Mouse (Mus musculus): Measurements from ENCODE around the gene Agap1. TPM values are rescaled to one million over a fixed set of nuclear protein-coding genes. Genes with fewer than 3 reads are reported as not detected.

The Agap1 gene
- polyA plus RNA-seq, 1 experiment from 2014 or later: 10.8 TPM

DNA sequence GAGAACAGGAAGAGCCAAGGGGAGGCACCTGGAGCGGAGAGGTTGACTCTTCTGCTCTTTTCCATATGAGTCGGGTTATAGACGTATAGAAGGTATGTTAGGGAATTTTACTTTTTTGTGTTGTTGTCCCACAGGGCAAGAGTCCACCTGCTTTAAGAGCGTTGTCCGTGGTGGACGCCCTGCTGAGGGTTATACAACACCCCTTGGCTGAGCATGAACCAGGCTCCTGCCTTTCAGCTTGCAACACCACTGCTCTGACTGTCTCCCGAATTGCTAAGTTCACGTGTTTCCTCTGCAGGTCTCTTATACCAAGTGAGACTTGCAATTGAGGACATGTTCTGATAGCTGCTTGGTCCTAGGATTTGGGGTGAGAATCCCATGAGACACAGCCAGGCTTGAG is 358.2 kb downstream of the Agap1 start:
- H3K4me2 ChIP-seq: no peak overlapping the region
- H3K9ac ChIP-seq (ENCODE audit: low read depth, low read length): no peak overlapping the region
- no peaks in the 10 kb centered on the region for H3K36me3 ChIP-seq (ENCODE audit: control insufficient read depth, insufficient read depth, low read length)
- WGBS (ENCODE audit: insufficient replicate concordance): 93% methylated on average over 8 of the region's 8 CpGs
- no peaks in the 10 kb centered on the region for H3K27me3 ChIP-seq (ENCODE audit: control insufficient read depth, insufficient read depth, low read length)
- H3K9me3 ChIP-seq (replicated peaks; ENCODE audit: control insufficient read depth, low read length): no peaks in the 10 kb centered on the region
- no peaks in the 10 kb centered on the region for H3K4me1 ChIP-seq (ENCODE audit: control insufficient read depth, insufficient read depth, low read length)
- no peak overlapping the region for H3K27ac ChIP-seq (ENCODE audit: low read depth, low read length)
- no peak overlapping the region for H3K4me3 ChIP-seq (ENCODE audit: low read depth, low read length)
- ATAC-seq (replicated peaks; ENCODE audit: insufficient number of reproducible peaks, low FRiP score, low TSS enrichment): no peak

DNA sequence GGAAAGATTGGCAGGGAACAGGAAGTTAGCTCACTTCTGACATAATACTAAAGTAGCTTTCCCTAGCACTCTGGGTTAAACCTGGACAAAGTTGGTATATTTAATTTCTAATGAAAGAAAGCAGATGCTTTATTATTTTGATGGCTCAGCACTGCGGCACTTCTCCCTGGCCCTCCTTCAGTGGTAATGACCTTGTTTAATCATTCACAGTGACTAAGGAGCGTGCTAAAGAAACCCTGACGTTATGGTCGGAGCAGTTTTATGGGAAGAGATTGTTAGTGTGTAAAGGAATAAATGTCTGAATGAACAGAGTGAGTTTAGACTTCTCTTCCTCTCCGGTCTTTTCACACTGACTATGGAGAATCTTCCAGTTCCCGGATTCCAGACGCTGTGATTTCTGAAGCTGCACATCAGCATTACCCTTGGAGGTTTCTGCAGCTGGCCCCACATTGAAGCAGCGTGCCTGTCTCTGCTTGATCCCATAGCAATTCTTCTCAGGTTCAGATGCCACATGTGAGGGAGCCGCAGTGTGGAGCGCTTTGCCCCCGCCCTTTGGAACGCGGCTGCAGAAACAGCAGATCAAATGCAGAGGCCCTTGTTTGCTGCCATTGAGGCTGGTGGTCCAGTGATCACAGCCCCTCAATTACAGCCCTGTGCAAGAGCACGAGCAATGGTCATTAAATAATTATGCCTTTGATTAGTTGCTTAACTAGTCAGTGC is 362.0 kb downstream of the Agap1 start:
- no peak overlapping the region for H3K4me2 ChIP-seq
- no peaks in the 10 kb centered on the region for H3K36me3 ChIP-seq (ENCODE audit: control insufficient read depth, insufficient read depth, low read length)
- H3K9ac ChIP-seq (ENCODE audit: low read depth, low read length): no peak overlapping the region
- H3K4me1 ChIP-seq (ENCODE audit: control insufficient read depth, insufficient read depth, low read length): no peaks in the 10 kb centered on the region
- H3K9me3 ChIP-seq (replicated peaks; ENCODE audit: control insufficient read depth, low read length): no peaks in the 10 kb centered on the region
- H3K27ac ChIP-seq (ENCODE audit: low read depth, low read length): no peak overlapping the region
- WGBS (ENCODE audit: insufficient replicate concordance): 78% methylated on average over 14 of the region's 14 CpGs
- no peak overlapping the region for H3K4me3 ChIP-seq (ENCODE audit: low read depth, low read length)
- no peak for ATAC-seq (replicated peaks; ENCODE audit: insufficient number of reproducible peaks, low FRiP score, low TSS enrichment)
- H3K27me3 ChIP-seq (ENCODE audit: control insufficient read depth, insufficient read depth, low read length): no peaks in the 10 kb centered on the region

DNA sequence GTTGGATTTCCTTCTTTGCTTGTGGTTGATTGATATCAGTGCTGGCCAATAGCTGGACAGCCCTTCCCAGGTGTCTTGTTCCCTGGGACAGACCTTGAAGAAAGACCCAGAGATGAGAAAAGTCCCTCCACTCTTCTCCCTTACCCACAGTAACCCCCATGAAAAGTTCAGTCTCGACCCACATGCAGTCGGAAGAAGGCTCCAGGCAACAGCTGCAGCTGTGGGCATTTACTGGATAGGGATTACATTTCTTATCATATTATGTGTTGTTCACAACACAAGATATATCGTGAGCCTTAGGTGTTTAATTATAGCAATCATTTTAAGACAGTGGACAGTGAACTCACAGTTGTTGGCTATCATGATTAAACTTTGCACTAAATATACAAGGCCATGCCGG is 367.2 kb downstream of the Agap1 start:
- Histone ChIP-seq H3K27me3 (ENCODE audit: control insufficient read depth, insufficient read depth, low read length) (no peaks in the 10 kb centered on the region), H3K4me3 (ENCODE audit: low read depth, low read length) (no peak overlapping the region), H3K4me1 (ENCODE audit: control insufficient read depth, insufficient read depth, low read length) (no peaks in the 10 kb centered on the region), H3K9me3 (replicated peaks; ENCODE audit: control insufficient read depth, low read length) (no peaks in the 10 kb centered on the region), H3K36me3 (ENCODE audit: control insufficient read depth, insufficient read depth, low read length) (no peaks in the 10 kb centered on the region), H3K27ac (ENCODE audit: low read depth, low read length) (no peak overlapping the region), H3K4me2 (no peak overlapping the region), H3K9ac (ENCODE audit: low read depth, low read length) (no peak overlapping the region)
- WGBS (ENCODE audit: insufficient replicate concordance): 85% methylated on average over 4 of the region's 4 CpGs
- ATAC-seq (replicated peaks; ENCODE audit: insufficient number of reproducible peaks, low FRiP score, low TSS enrichment): no peak

DNA sequence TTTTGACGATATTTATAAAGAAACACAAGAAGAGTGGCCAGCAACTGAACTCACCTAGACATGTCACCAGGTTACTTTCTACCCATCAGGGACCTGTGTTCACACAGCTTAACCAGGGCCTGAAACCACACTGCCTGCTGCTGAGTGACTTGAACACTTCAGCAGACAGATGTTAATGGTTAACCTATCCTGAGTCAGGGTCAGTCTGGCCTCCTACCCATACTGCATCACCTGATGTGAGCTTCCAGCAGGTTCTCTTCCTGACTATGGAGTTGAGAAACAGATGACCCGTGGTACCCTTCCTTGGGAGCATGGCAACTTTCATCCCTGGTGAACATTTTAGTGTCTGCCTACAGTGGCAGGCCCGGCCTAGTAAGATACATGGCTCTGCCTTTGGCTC is 367.8 kb downstream of the Agap1 start:
- H3K27me3 ChIP-seq (ENCODE audit: control insufficient read depth, insufficient read depth, low read length): no peaks in the 10 kb centered on the region
- H3K36me3 ChIP-seq (ENCODE audit: control insufficient read depth, insufficient read depth, low read length): no peaks in the 10 kb centered on the region
- no peak for ATAC-seq (replicated peaks; ENCODE audit: insufficient number of reproducible peaks, low FRiP score, low TSS enrichment)
- H3K4me2 ChIP-seq: no peak overlapping the region
- H3K9me3 ChIP-seq (replicated peaks; ENCODE audit: control insufficient read depth, low read length): no peaks in the 10 kb centered on the region
- H3K4me1 ChIP-seq (ENCODE audit: control insufficient read depth, insufficient read depth, low read length): no peaks in the 10 kb centered on the region
- H3K27ac ChIP-seq (ENCODE audit: low read depth, low read length): no peak overlapping the region
- no peak overlapping the region for H3K9ac ChIP-seq (ENCODE audit: low read depth, low read length)
- H3K4me3 ChIP-seq (ENCODE audit: low read depth, low read length): no peak overlapping the region
- 80% methylated on average over 3 of the region's 3 CpGs for WGBS (ENCODE audit: insufficient replicate concordance)

DNA sequence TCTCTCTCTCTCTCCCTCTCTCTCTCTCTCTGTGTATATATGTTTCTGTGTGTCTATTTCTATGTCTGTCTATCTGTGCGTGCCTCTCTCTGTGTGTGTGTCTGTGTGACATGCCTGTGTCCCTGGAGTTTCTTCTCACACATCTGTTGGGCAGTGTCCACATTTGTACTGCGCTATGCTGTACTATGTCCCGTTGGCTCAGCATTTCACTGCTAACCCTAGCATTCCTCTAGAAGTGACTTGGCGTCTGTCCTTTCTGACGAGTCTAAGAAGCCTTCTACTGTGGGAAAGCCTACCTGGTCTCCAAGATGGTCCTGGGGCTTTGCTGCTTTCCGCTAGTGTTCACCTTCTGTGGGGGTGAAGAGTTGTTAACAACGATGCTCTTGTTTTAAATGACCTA is 368.4 kb downstream of the Agap1 start:
- Histone ChIP-seq H3K4me3 (ENCODE audit: low read depth, low read length) (no peak overlapping the region), H3K9me3 (replicated peaks; ENCODE audit: control insufficient read depth, low read length) (no peaks in the 10 kb centered on the region), H3K27me3 (ENCODE audit: control insufficient read depth, insufficient read depth, low read length) (no peaks in the 10 kb centered on the region), H3K36me3 (ENCODE audit: control insufficient read depth, insufficient read depth, low read length) (no peaks in the 10 kb centered on the region), H3K4me2 (no peak overlapping the region), H3K4me1 (ENCODE audit: control insufficient read depth, insufficient read depth, low read length) (no peaks in the 10 kb centered on the region), H3K27ac (ENCODE audit: low read depth, low read length) (no peak overlapping the region), H3K9ac (ENCODE audit: low read depth, low read length) (no peak overlapping the region)
- 83% methylated on average over 7 of the region's 7 CpGs for WGBS (ENCODE audit: insufficient replicate concordance)
- no peak for ATAC-seq (replicated peaks; ENCODE audit: insufficient number of reproducible peaks, low FRiP score, low TSS enrichment)

DNA sequence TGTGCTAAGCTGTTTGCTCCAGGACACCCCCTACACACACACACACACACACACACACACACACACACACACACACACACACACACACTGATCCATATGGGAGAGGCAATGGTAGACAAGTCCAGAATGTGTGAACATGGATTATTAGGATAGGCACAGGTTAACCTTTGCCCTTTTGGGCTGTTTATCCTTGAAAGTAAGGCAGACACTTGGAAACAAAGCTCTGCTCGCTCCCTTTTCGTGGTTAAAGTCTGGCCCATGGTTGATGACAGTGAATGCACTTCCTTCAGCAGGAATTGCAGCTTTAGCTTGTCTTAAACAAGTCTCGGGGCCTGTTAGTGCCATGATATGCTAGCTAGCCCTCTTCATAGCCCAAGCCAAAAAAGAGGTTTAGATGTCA is 372.4 kb downstream of the Agap1 start:
- H3K36me3 ChIP-seq (ENCODE audit: control insufficient read depth, insufficient read depth, low read length): no peaks in the 10 kb centered on the region
- WGBS (ENCODE audit: insufficient replicate concordance): 83% methylated on average over 3 of the region's 3 CpGs
- no peaks in the 10 kb centered on the region for H3K9me3 ChIP-seq (replicated peaks; ENCODE audit: control insufficient read depth, low read length)
- H3K4me2 ChIP-seq: no peak overlapping the region
- H3K9ac ChIP-seq (ENCODE audit: low read depth, low read length): no peak overlapping the region
- H3K27ac ChIP-seq (ENCODE audit: low read depth, low read length): no peak overlapping the region
- H3K4me1 ChIP-seq (ENCODE audit: control insufficient read depth, insufficient read depth, low read length): no peaks in the 10 kb centered on the region
- no peak overlapping the region for H3K4me3 ChIP-seq (ENCODE audit: low read depth, low read length)
- H3K27me3 ChIP-seq (ENCODE audit: control insufficient read depth, insufficient read depth, low read length): no peaks in the 10 kb centered on the region
- ATAC-seq (replicated peaks; ENCODE audit: insufficient number of reproducible peaks, low FRiP score, low TSS enrichment): no peak

DNA sequence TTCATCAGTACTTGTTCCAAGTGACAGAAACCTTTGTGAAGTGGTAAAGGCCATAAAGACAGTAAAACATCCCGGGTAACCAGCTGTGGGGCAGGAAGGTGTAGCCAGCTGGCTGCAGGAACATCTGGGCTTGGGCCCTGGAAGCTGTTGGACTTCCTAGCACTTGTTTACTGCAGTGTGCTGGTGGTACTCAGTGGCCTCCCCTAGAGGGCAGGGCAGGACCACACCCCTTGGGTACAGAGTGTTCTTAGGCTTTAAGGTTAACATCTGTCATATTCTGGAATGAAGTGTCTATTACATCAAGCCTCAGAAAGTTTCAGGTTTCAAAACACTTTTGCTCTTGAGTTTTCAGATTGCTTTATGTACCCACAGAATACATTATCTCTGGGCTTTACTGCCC is 376.5 kb downstream of the Agap1 start:
- Histone ChIP-seq H3K4me1 (ENCODE audit: control insufficient read depth, insufficient read depth, low read length) (no peaks in the 10 kb centered on the region), H3K27ac (ENCODE audit: low read depth, low read length) (no peak overlapping the region), H3K36me3 (ENCODE audit: control insufficient read depth, insufficient read depth, low read length) (no peaks in the 10 kb centered on the region), H3K4me2 (no peak overlapping the region), H3K4me3 (ENCODE audit: low read depth, low read length) (no peak overlapping the region), H3K9ac (ENCODE audit: low read depth, low read length) (no peak overlapping the region), H3K9me3 (replicated peaks; ENCODE audit: control insufficient read depth, low read length) (no peaks in the 10 kb centered on the region), H3K27me3 (ENCODE audit: control insufficient read depth, insufficient read depth, low read length) (no peaks in the 10 kb centered on the region)
- WGBS (ENCODE audit: insufficient replicate concordance): 94% methylated on average over 1 of the region's 1 CpGs
- ATAC-seq (replicated peaks; ENCODE audit: insufficient number of reproducible peaks, low FRiP score, low TSS enrichment): no peak

DNA sequence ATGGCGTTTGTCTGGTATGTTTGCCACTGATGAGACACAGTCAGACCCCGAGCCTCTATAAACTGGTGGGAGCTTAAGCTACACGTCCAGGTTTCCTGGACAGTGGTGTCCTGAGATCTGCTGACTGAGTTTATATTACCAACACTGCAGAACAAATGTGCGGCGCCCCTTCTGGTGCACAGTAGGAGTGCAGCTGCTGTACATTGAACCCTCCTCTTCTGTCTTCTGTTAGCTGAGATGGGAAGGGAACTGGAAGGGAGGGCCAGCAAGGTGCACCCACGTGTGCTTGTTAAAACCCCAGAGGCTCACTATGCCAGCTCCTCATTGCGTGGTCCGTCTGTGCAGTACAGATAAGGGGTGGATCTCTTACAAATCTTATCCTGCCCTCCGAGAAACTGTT is 389.5 kb downstream of the Agap1 start:
- Histone ChIP-seq H3K4me3 (ENCODE audit: low read depth, low read length) (no peak overlapping the region), H3K27me3 (ENCODE audit: control insufficient read depth, insufficient read depth, low read length) (no peaks in the 10 kb centered on the region), H3K36me3 (ENCODE audit: control insufficient read depth, insufficient read depth, low read length) (peaks cover 5% of the 10 kb centered on the region; the same call in 1 of the 2 replicates), H3K27ac (ENCODE audit: low read depth, low read length) (no peak overlapping the region), H3K4me1 (ENCODE audit: control insufficient read depth, insufficient read depth, low read length) (no peaks in the 10 kb centered on the region), H3K9me3 (replicated peaks; ENCODE audit: control insufficient read depth, low read length) (no peaks in the 10 kb centered on the region), H3K4me2 (no peak overlapping the region), H3K9ac (ENCODE audit: low read depth, low read length) (no peak overlapping the region)
- no peak for ATAC-seq (replicated peaks; ENCODE audit: insufficient number of reproducible peaks, low FRiP score, low TSS enrichment)
- WGBS (ENCODE audit: insufficient replicate concordance): 75% methylated on average over 9 of the region's 9 CpGs

DNA sequence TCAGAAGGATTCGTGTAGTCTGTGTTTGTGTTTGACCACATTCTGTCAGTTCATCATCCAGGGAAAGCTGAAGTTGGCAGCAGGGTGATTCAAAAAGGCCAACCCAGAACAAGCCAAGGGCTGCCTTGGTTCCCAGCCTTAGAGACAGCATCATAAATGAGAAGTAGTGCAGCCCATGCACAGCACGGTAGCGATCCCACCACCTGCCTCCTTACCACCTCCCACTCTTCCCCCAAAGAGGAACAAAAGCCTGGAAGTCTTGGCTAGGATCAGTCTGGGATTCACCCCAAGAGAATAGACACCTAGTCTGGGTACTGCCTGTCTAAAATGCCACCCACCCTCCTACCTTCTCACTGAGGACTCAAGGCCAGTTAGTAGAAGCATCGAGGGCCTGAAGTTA is 390.9 kb downstream of the Agap1 start:
- H3K4me1 ChIP-seq (ENCODE audit: control insufficient read depth, insufficient read depth, low read length): no peaks in the 10 kb centered on the region
- H3K36me3 ChIP-seq (ENCODE audit: control insufficient read depth, insufficient read depth, low read length): peaks cover 5% of the 10 kb centered on the region; the same call in 1 of the 2 replicates

More for the DNA sequence above, 390.9 kb downstream of the Agap1 start:
- Histone ChIP-seq H3K27ac (ENCODE audit: low read depth, low read length) (no peak overlapping the region), H3K4me3 (ENCODE audit: low read depth, low read length) (no peak overlapping the region), H3K4me2 (no peak overlapping the region), H3K9me3 (replicated peaks; ENCODE audit: control insufficient read depth, low read length) (no peaks in the 10 kb centered on the region), H3K27me3 (ENCODE audit: control insufficient read depth, insufficient read depth, low read length) (no peaks in the 10 kb centered on the region), H3K9ac (ENCODE audit: low read depth, low read length) (no peak overlapping the region)
- 81% methylated on average over 4 of the region's 4 CpGs for WGBS (ENCODE audit: insufficient replicate concordance)
- no peak for ATAC-seq (replicated peaks; ENCODE audit: insufficient number of reproducible peaks, low FRiP score, low TSS enrichment)

Data from heart, embryonic 11.5 days (tissue).